Mouse (Mus musculus) gastrocnemius, postnatal 36 days (tissue): Measurements from ENCODE around the gene Kdm5b. TPM values are rescaled to one million over a fixed set of nuclear protein-coding genes. Genes with fewer than 3 reads are reported as not detected.

ENCODE experiments used
- DNase-seq, 2 experiments: peaks; one replicate each; pipeline ENCODE4 v3.0.0; 2022
- intact Hi-C: fragments of 180-260 bp; cut with DNase I; formaldehyde crosslinking; loops from one replicate; pipeline ENCODE4 v1.15.1; 2025
- total RNA-seq, 2 experiments: library from RNA; stranded (reverse); gene quantifications; 2 replicates each; pipeline ENCODE4 v1.2.3; 2021

Kdm5b gene
- total RNA-seq, 2 experiments from 2014 or later: 9.2 to 11.1 TPM

- DNase-seq: no peak
- intact Hi-C loops: no loop called here
Measured at GRCm38 (mm10) chr1:134540610-134541009, 19.4 kb upstream of the Kdm5b start.

- peak in 1 of 2 experiments; percentile 15 for DNase-seq
- intact Hi-C loops: no loop called here
Measured at GRCm38 (mm10) chr1:134548231-134548630, 11.7 kb upstream of the Kdm5b start.

- DNase-seq: no peak
- intact Hi-C loops: no loop called here
Measured at GRCm38 (mm10) chr1:134549632-134550132, 10.3 kb upstream of the Kdm5b start, which contains the start of gene Mgat4e. Gene Mgat4e, minus strand, starts transcription at chr1:134549682.

- DNase-seq: no peak
- intact Hi-C loops: no loop called here
Measured at GRCm38 (mm10) chr1:134551869-134552268, 8.1 kb upstream of the Kdm5b start.

- intact Hi-C loops: no loop called here
- no peak for DNase-seq
Measured at GRCm38 (mm10) chr1:134552396-134552795, 7.6 kb upstream of the Kdm5b start.

GRCm38 (mm10) chr1:134555240-134555870 lies 4.6 kb upstream of the Kdm5b start:
- intact Hi-C loops: no loop called here
- DNase-seq: no peak

- DNase-seq: no peak
- intact Hi-C loops: no loop called here
Measured at GRCm38 (mm10) chr1:134555871-134556670, 3.9 kb upstream of the Kdm5b start.

GRCm38 (mm10) chr1:134556671-134557218 lies 3.2 kb upstream of the Kdm5b start:
- DNase-seq: peak; percentile 93 to 96
- intact Hi-C loops: no loop called here

- DNase-seq: no peak
- intact Hi-C loops: no loop called here
Measured at GRCm38 (mm10) chr1:134558511-134558910, 1.5 kb upstream of the Kdm5b start.

- DNase-seq: no peak
- intact Hi-C loops: no loop called here
Measured at GRCm38 (mm10) chr1:134559226-134559625, 745 bp upstream of the Kdm5b start.

GRCm38 (mm10) chr1:134560396-134560795 lies 425 bp downstream of the Kdm5b start:
- DNase-seq: peak in 1 of 2 experiments; percentile 23
- intact Hi-C loops: no loop called here

GRCm38 (mm10) chr1:134560801-134561769 lies 1.1 kb downstream of the Kdm5b start:
- intact Hi-C loops: no loop called here
- DNase-seq: peak; percentile 10 to 15

- intact Hi-C loops: no loop called here
- DNase-seq: no peak
Measured at GRCm38 (mm10) chr1:134561770-134562143, 1.8 kb downstream of the Kdm5b start.

GRCm38 (mm10) chr1:134562457-134562856 lies 2.5 kb downstream of the Kdm5b start:
- intact Hi-C loops: no loop called here
- no peak for DNase-seq

- intact Hi-C loops: no loop called here
- DNase-seq: no peak
Measured at GRCm38 (mm10) chr1:134563726-134564125, 3.8 kb downstream of the Kdm5b start.

GRCm38 (mm10) chr1:134567511-134567910 lies 7.5 kb downstream of the Kdm5b start:
- intact Hi-C loops: no loop called here
- DNase-seq: no peak

GRCm38 (mm10) chr1:134570171-134570570 lies 10.2 kb downstream of the Kdm5b start:
- DNase-seq: no peak
- intact Hi-C loops: no loop called here

GRCm38 (mm10) chr1:134570631-134571030 lies 10.7 kb downstream of the Kdm5b start:
- intact Hi-C loops: no loop called here
- DNase-seq: no peak

GRCm38 (mm10) chr1:134573300-134573931 lies 13.4 kb downstream of the Kdm5b start:
- intact Hi-C loops: no loop called here

GRCm38 (mm10) chr1:134573932-134574315 lies 14.0 kb downstream of the Kdm5b start:
- DNase-seq: no peak
- intact Hi-C loops: no loop called here

More at GRCm38 (mm10) chr1:134573300-134573931, 13.4 kb downstream of the Kdm5b start:
- no peak for DNase-seq
